Mouse (Mus musculus) midbrain, embryonic 15.5 days (tissue): Measurements from ENCODE around the gene Cmtr1. TPM values are rescaled to one million over a fixed set of nuclear protein-coding genes. Genes with fewer than 3 reads are reported as not detected.
"Not testable (repeated sequence)": the region's sequence is repeated elsewhere in the genome, so short reads cannot be mapped to it uniquely, and the experiment has no call there.

ENCODE experiments used
- ATAC-seq: fragments of 200-750 bp; cut with Nextera tagmentation; replicated peaks from 2 replicates; pipeline ENCODE4 v1.8.0; 2017; ENCODE audit warnings: moderate TSS enrichment
- H3K27ac ChIP-seq: fragments of 300-500 bp; sonication (generic); 2 replicates; pipeline ENCODE4 v1.5.1; 2015; ENCODE audit warnings: mild to moderate bottlenecking, inconsistent platforms
- H3K27me3 ChIP-seq: fragments of 300-500 bp; sonication (generic); replicated peaks from 2 replicates; pipeline ENCODE4 v1.6.1; 2015; ENCODE audit warnings: inconsistent platforms
- H3K36me3 ChIP-seq: fragments of 300-500 bp; sonication (generic); replicated peaks from 2 replicates; pipeline ENCODE4 v1.6.1; 2015; ENCODE audit warnings: inconsistent platforms
- H3K4me1 ChIP-seq: fragments of 300-500 bp; sonication (generic); 2 replicates; pipeline ENCODE4 v1.6.1; 2015; ENCODE audit warnings: inconsistent platforms
- H3K4me2 ChIP-seq: fragments of 300-500 bp; sonication (generic); 2 replicates; pipeline ENCODE4 v1.6.1; 2015; ENCODE audit warnings: inconsistent platforms, mild to moderate bottlenecking, moderate library complexity
- H3K4me3 ChIP-seq: fragments of 300-500 bp; sonication (generic); 2 replicates; pipeline ENCODE4 v1.5.1; 2015; ENCODE audit warnings: mild to moderate bottlenecking, inconsistent platforms
- H3K9ac ChIP-seq: fragments of 300-500 bp; sonication (generic); 2 replicates; pipeline ENCODE4 v1.6.1; 2015; ENCODE audit warnings: mild to moderate bottlenecking, inconsistent platforms
- H3K9me3 ChIP-seq: fragments of 300-500 bp; sonication (generic); 2 replicates; pipeline ENCODE4 v1.6.1; 2016; ENCODE audit warnings: inconsistent platforms
- WGBS: fragments of 180-500 bp; shearing (Covaris S2); methylation state at CpG from one replicate; pipeline ENCODE4 v1.1.7; 2015; ENCODE audit warnings: mixed read lengths; 5-methylcytosine and 5-hydroxymethylcytosine counted together
- polyA plus RNA-seq: library from polyadenylated mRNA; unstranded; fragments of >200 nt; fragmentation: Nextera tagmentation; extraction: Ambion mirVana; gene quantifications from 2 replicates; pipeline ENCODE4 v1.2.1, GENCODE M21; 2015

Cmtr1 gene
- polyA plus RNA-seq, 1 experiment from 2014 or later = 109 TPM

GRCm38 (mm10) chr17:29711076-29711744, 50.8 kb downstream of the Cmtr1 start:
- Histone ChIP-seq H3K4me2 (no peak overlapping the region), H3K27me3 (no peaks in the 10 kb centered on the region), H3K9me3 (no peaks in the 10 kb centered on the region), H3K9ac (no peak overlapping the region), H3K4me1 (peaks cover 67% of the 10 kb centered on the region), H3K27ac (peak overlapping the region; percentile 72), H3K36me3 (no peaks in the 10 kb centered on the region), H3K4me3 (no peak overlapping the region)
- 55% methylated on average over 19 of the region's 19 CpGs for WGBS
- no peak for ATAC-seq

- peak overlapping the region; percentile 39 for H3K27ac ChIP-seq
- WGBS = 78% methylated on average over 8 of the region's 8 CpGs
- H3K4me2 ChIP-seq = no peak overlapping the region
- no peak overlapping the region for H3K4me3 ChIP-seq
- no peak for ATAC-seq
- H3K9ac ChIP-seq = no peak overlapping the region
- H3K9me3 ChIP-seq = no peaks in the 10 kb centered on the region
- H3K27me3 ChIP-seq = no peaks in the 10 kb centered on the region
- no peaks in the 10 kb centered on the region for H3K36me3 ChIP-seq
- H3K4me1 ChIP-seq = peaks cover 64% of the 10 kb centered on the region
Observed at GRCm38 (mm10) chr17:29711745-29712431, 51.5 kb downstream of the Cmtr1 start.

- 73% methylated on average over 7 of the region's 7 CpGs for WGBS
- H3K27me3 ChIP-seq = no peaks in the 10 kb centered on the region
- H3K9me3 ChIP-seq = no peaks in the 10 kb centered on the region
- H3K36me3 ChIP-seq = no peaks in the 10 kb centered on the region
- no peak overlapping the region for H3K4me2 ChIP-seq
- H3K4me1 ChIP-seq = peaks cover 62% of the 10 kb centered on the region
- H3K4me3 ChIP-seq = no peak overlapping the region
- H3K9ac ChIP-seq = no peak overlapping the region
- no peak overlapping the region for H3K27ac ChIP-seq
- no peak for ATAC-seq
Observed at GRCm38 (mm10) chr17:29712565-29712964, 52.2 kb downstream of the Cmtr1 start.

- H3K36me3 ChIP-seq, H3K27me3 ChIP-seq, H3K27ac ChIP-seq, H3K4me2 ChIP-seq, ATAC-seq, H3K4me3 ChIP-seq, H3K9ac ChIP-seq, H3K9me3 ChIP-seq: not testable (repeated sequence)
- 95% methylated on average over 4 of the region's 4 CpGs for WGBS
- peaks cover 50% of the 10 kb centered on the region for H3K4me1 ChIP-seq
Observed at GRCm38 (mm10) chr17:29713734-29714133, 53.3 kb downstream of the Cmtr1 start.

- Histone ChIP-seq H3K4me1 (peaks cover 19% of the 10 kb centered on the region), H3K36me3 (no peaks in the 10 kb centered on the region), H3K9me3 (no peaks in the 10 kb centered on the region), H3K4me3 (peak within 1 kb of the TSS; percentile 53), H3K4me2 (peak within 1 kb of the TSS; percentile 77), H3K27me3 (no peaks in the 10 kb centered on the region), H3K9ac (peak within 1 kb of the TSS; percentile 52), H3K27ac (peak within 1 kb of the TSS; percentile 74)
- WGBS = 5% methylated on average over 41 of the region's 41 CpGs
- ATAC-seq = peak; percentile 97
Observed at GRCm38 (mm10) chr17:29716732-29717445, 56.5 kb downstream of the Cmtr1 start, which contains the start of gene Ccdc167. Ccdc167 (minus strand) TSS chr17:29717044.

GRCm38 (mm10) chr17:29718660-29719059, 58.3 kb downstream of the Cmtr1 start:
- no peaks in the 10 kb centered on the region for H3K36me3 ChIP-seq
- no peak overlapping the region for H3K9ac ChIP-seq
- H3K4me2 ChIP-seq = no peak overlapping the region
- no peaks in the 10 kb centered on the region for H3K27me3 ChIP-seq
- WGBS = 88% methylated on average over 8 of the region's 8 CpGs
- peaks cover 14% of the 10 kb centered on the region for H3K4me1 ChIP-seq
- H3K4me3 ChIP-seq = no peak overlapping the region
- no peak for ATAC-seq
- H3K27ac ChIP-seq = no peak overlapping the region
- no peaks in the 10 kb centered on the region for H3K9me3 ChIP-seq

- Histone ChIP-seq H3K36me3 (no peaks in the 10 kb centered on the region), H3K9ac (no peak overlapping the region), H3K4me2 (no peak overlapping the region), H3K4me3 (no peak overlapping the region), H3K4me1 (peaks cover 17% of the 10 kb centered on the region), H3K9me3 (no peaks in the 10 kb centered on the region), H3K27ac (no peak overlapping the region), H3K27me3 (no peaks in the 10 kb centered on the region)
- WGBS = 72% methylated on average over 13 of the region's 13 CpGs
- ATAC-seq = no peak
Observed at GRCm38 (mm10) chr17:29719628-29720575, 59.5 kb downstream of the Cmtr1 start.

- Histone ChIP-seq H3K36me3 (no peaks in the 10 kb centered on the region), H3K27ac (no peak overlapping the region), H3K9me3 (no peaks in the 10 kb centered on the region), H3K27me3 (no peaks in the 10 kb centered on the region), H3K4me2 (no peak overlapping the region), H3K9ac (no peak overlapping the region), H3K4me1 (peaks cover 15% of the 10 kb centered on the region), H3K4me3 (no peak overlapping the region)
- ATAC-seq = no peak
- WGBS = 78% methylated on average over 11 of the region's 11 CpGs
Observed at GRCm38 (mm10) chr17:29720755-29721365, 60.5 kb downstream of the Cmtr1 start.

GRCm38 (mm10) chr17:29724610-29725009, 64.2 kb downstream of the Cmtr1 start:
- Histone ChIP-seq H3K4me1 (peaks cover 3% of the 10 kb centered on the region; the same call in 1 of the 2 replicates), H3K27me3 (no peaks in the 10 kb centered on the region), H3K4me3 (no peak overlapping the region), H3K9ac (no peak overlapping the region), H3K36me3 (no peaks in the 10 kb centered on the region), H3K9me3 (no peaks in the 10 kb centered on the region), H3K27ac (no peak overlapping the region), H3K4me2 (no peak overlapping the region)
- no peak for ATAC-seq
- 50% methylated on average over 6 of the region's 6 CpGs for WGBS

GRCm38 (mm10) chr17:29725027-29725620, 64.7 kb downstream of the Cmtr1 start:
- no peaks in the 10 kb centered on the region for H3K9me3 ChIP-seq
- no peak overlapping the region for H3K27ac ChIP-seq
- no peak overlapping the region for H3K4me2 ChIP-seq
- H3K4me1 ChIP-seq = peaks cover 3% of the 10 kb centered on the region
- WGBS = 60% methylated on average over 6 of the region's 6 CpGs
- H3K27me3 ChIP-seq = no peaks in the 10 kb centered on the region
- no peaks in the 10 kb centered on the region for H3K36me3 ChIP-seq
- no peak overlapping the region for H3K9ac ChIP-seq
- no peak overlapping the region for H3K4me3 ChIP-seq
- no peak for ATAC-seq

GRCm38 (mm10) chr17:29728082-29728481, 67.7 kb downstream of the Cmtr1 start:
- Histone ChIP-seq H3K36me3 (no peaks in the 10 kb centered on the region), H3K9me3 (no peaks in the 10 kb centered on the region), H3K4me1 (peaks cover 24% of the 10 kb centered on the region), H3K9ac (no peak overlapping the region), H3K27me3 (no peaks in the 10 kb centered on the region), H3K4me3 (no peak overlapping the region), H3K4me2 (no peak overlapping the region), H3K27ac (no peak overlapping the region)
- 59% methylated on average over 8 of the region's 8 CpGs for whole genome bisulfite sequencing
- ATAC-seq = no peak
